Mouse (Mus musculus) MEL (cell line): ENCODE results near the gene Olfr885.

Experiments
- CHD2 ChIP-seq: IDR thresholded peaks from 2 replicates; pipeline ENCODE4 v1.6.1; 2011; ENCODE audit warnings: low read length, improper control_type of control experiment
- CTCF ChIP-seq, 3 experiments: IDR thresholded peaks in 2 of 3; conservative IDR thresholded peaks in 1 of 3; 2 replicates each; pipeline ENCODE4 v1.5.1; 2011 to 2012; ENCODE audit warnings: low read length in 3 of 3, low read depth in 2 of 3, mild to moderate bottlenecking in 2 of 3, improper control_type of control experiment in 1 of 3, inconsistent platforms in 1 of 3, mixed read lengths in 1 of 3, moderate library complexity in 1 of 3; ENCODE audit not compliant: control insufficient read depth in 1 of 3, insufficient read depth in 1 of 3, poor library complexity in 1 of 3, severe bottlenecking in 1 of 3
- E2F4 ChIP-seq: IDR thresholded peaks from 2 replicates; pipeline ENCODE4 v1.6.1; 2011; ENCODE audit warnings: low read depth, low read length, improper control_type of control experiment, borderline replicate concordance
- ELF1 ChIP-seq: IDR thresholded peaks from 2 replicates; pipeline ENCODE4 v1.6.1; 2014; ENCODE audit warnings: low read depth, mild to moderate bottlenecking, inconsistent platforms, low read length, improper control_type of control experiment, moderate library complexity
- EP300 ChIP-seq, 2 experiments: IDR thresholded peaks; 2 replicates each; pipeline ENCODE4 v1.6.1; 2011; ENCODE audit warnings: improper control_type of control experiment in 2 of 2, low read length in 2 of 2, low read depth in 1 of 2, mild to moderate bottlenecking in 1 of 2
- MAZ ChIP-seq: IDR thresholded peaks from 2 replicates; pipeline ENCODE4 v1.6.1; 2012; ENCODE audit warnings: low read depth, mild to moderate bottlenecking, inconsistent platforms, low read length, improper control_type of control experiment
- MXI1 ChIP-seq: IDR thresholded peaks from 2 replicates; pipeline ENCODE4 v1.6.1; 2011; ENCODE audit warnings: mild to moderate bottlenecking, low read depth, low read length, improper control_type of control experiment
- MYB ChIP-seq: IDR thresholded peaks from 2 replicates; pipeline ENCODE4 v1.6.1; 2011; ENCODE audit warnings: mild to moderate bottlenecking, low read depth, low read length, improper control_type of control experiment
- POLR2A ChIP-seq, 2 experiments: IDR thresholded peaks; 2 replicates each; pipeline ENCODE4 v1.6.1; 2011 to 2012; ENCODE audit warnings: low read length in 2 of 2, mild to moderate bottlenecking in 2 of 2, control low read depth in 1 of 2, improper control_type of control experiment in 1 of 2, low read depth in 1 of 2, moderate library complexity in 1 of 2; ENCODE audit not compliant: control insufficient read depth in 1 of 2, insufficient read depth in 1 of 2, poor library complexity in 1 of 2
- SIN3A ChIP-seq: IDR thresholded peaks from 2 replicates; pipeline ENCODE4 v1.6.1; 2012; ENCODE audit warnings: low read length, improper control_type of control experiment, inconsistent platforms
- TAL1 ChIP-seq: IDR thresholded peaks from 2 replicates; pipeline ENCODE4 v1.6.1; 2012; ENCODE audit warnings: mild to moderate bottlenecking, inconsistent platforms, low read length, moderate library complexity, mixed read lengths
- UBTF ChIP-seq: IDR thresholded peaks from 2 replicates; pipeline ENCODE4 v1.6.1; 2012; ENCODE audit warnings: low read depth, mild to moderate bottlenecking, inconsistent platforms, low read length, improper control_type of control experiment, moderate library complexity, borderline replicate concordance; ENCODE audit not compliant: insufficient read depth
- USF2 ChIP-seq, 2 experiments: IDR thresholded peaks; 2 replicates each; pipeline ENCODE4 v1.6.1; 2011 to 2012; ENCODE audit warnings: improper control_type of control experiment in 2 of 2, low read length in 2 of 2, borderline replicate concordance in 1 of 2, inconsistent platforms in 1 of 2, low read depth in 1 of 2, mild to moderate bottlenecking in 1 of 2; ENCODE audit not compliant: insufficient read depth in 1 of 2
- ZC3H11A ChIP-seq: IDR thresholded peaks from 2 replicates; pipeline ENCODE4 v1.6.1; 2012; ENCODE audit warnings: low read depth, mild to moderate bottlenecking, inconsistent platforms, low read length, improper control_type of control experiment

DNA sequence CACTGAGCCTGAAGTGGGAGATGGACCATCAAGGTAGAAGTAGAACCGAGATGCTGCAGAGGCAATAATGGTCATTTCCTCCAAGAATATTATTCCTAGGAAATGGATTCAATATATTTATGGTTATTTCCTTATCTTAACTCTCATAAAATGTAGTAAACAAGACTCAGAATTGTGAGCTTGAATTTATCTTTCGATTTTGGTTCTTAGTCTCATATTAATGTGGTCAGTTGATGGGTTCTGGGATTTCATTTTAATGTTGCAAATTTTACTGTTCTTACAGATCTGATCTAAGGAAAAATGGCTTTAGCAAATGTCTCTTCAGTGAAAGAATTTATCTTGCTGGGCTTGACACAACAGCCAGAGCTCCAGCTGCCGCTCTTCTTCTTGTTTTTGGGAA is at the start of gene Olfr885:
- TF ChIP-seq MYB (no peak), POLR2A (IDR thresholded peaks at IDR 0.05; ENCODE audit: control insufficient read depth in 1 of 2, insufficient read depth in 1 of 2, low read depth in 1 of 2, low read length in 2 of 2, poor library complexity in 1 of 2) (no peak), CTCF (IDR thresholded peaks at IDR 0.05 in 2 of 3, conservative IDR thresholded peaks at IDR 0.05 in 1 of 3; ENCODE audit: control insufficient read depth in 1 of 3, insufficient read depth in 1 of 3, low read depth in 2 of 3, low read length in 3 of 3, poor library complexity in 1 of 3, severe bottlenecking in 1 of 3) (no peak), MAZ (no peak), SIN3A (no peak), EP300 (IDR thresholded peaks at IDR 0.05; ENCODE audit: low read depth in 1 of 2, low read length in 2 of 2) (no peak), CHD2 (no peak), MXI1 (no peak), UBTF (no peak), ZC3H11A (no peak), TAL1 (no peak), E2F4 (no peak), ELF1 (no peak), USF2 (IDR thresholded peaks at IDR 0.05; ENCODE audit: borderline replicate concordance in 1 of 2, insufficient read depth in 1 of 2, low read depth in 1 of 2, low read length in 2 of 2) (no peak)
